In genomic region chr1:136141176-136141950, GRCm38 (mm10) we compare ENCODE assay signal across 8 mouse cellular contexts. TPM values are rescaled to one million over a fixed set of nuclear protein-coding genes. Genes with fewer than 3 reads are reported as not detected.
DNase-seq lines count a peak whose midpoint lies in the region; ATAC-seq and TF ChIP-seq lines count a peak whose summit lies in the region.

No protein-coding gene starts in this region.

- WGBS in kidney, embryonic 16.5 days = 76% methylated on average over 11 of the region's 11 CpGs
- WGBS in forebrain, postnatal 0 days = 84% methylated on average over 11 of the region's 11 CpGs

- H3K27ac ChIP-seq in kidney, embryonic 16.5 days (ENCODE audit: low read length) = no peak overlapping the region
- peak overlapping the region; percentile 30; the same call in 1 of the 2 replicates for H3K27ac ChIP-seq in forebrain, postnatal 0 days (ENCODE audit: low read depth, low read length)

- no peaks in the 10 kb centered on the region; the same call in 1 of the 2 replicates for H3K36me3 ChIP-seq in kidney, embryonic 16.5 days (ENCODE audit: insufficient read depth, low read length)
- H3K36me3 ChIP-seq in forebrain, postnatal 0 days (ENCODE audit: insufficient read depth) = peaks cover 9% of the 10 kb centered on the region

- no peak overlapping the region for H3K4me2 ChIP-seq in kidney, embryonic 16.5 days (replicated peaks; ENCODE audit: low read depth, low read length)
- no peak overlapping the region for H3K4me2 ChIP-seq in forebrain, postnatal 0 days (ENCODE audit: low read depth)

- no peak overlapping the region for H3K4me3 ChIP-seq in kidney, embryonic 16.5 days (ENCODE audit: low read length)
- no peak overlapping the region for H3K4me3 ChIP-seq in forebrain, postnatal 0 days (ENCODE audit: low read depth, low read length)

- H3K9me3 ChIP-seq in kidney, embryonic 16.5 days (ENCODE audit: low read length) = no peaks in the 10 kb centered on the region
- no peaks in the 10 kb centered on the region for H3K9me3 ChIP-seq in forebrain, postnatal 0 days (ENCODE audit: low read length)

- peak; percentile 35 for DNase-seq in kidney, adult 9 months
- DNase-seq in brain, adult 2 months (ENCODE audit: low read depth, low spot score) = peak; percentile 86
- DNase-seq in forebrain, postnatal 0 days = no peak
- DNase-seq in frontal cortex, adult 2 months (ENCODE audit: extremely low spot score in 1 of 2, low spot score in 1 of 2) = no peak
- no peak for DNase-seq in urinary bladder, adult 2 months (ENCODE audit: low spot score)
- no peak for DNase-seq in spleen, adult 18-20 months

- H3K27me3 ChIP-seq in kidney, embryonic 16.5 days (ENCODE audit: insufficient read depth, low read length) = no peaks in the 10 kb centered on the region
- no peaks in the 10 kb centered on the region for H3K27me3 ChIP-seq in forebrain, postnatal 0 days (ENCODE audit: insufficient read depth, low read length)

- H3K9ac ChIP-seq in kidney, embryonic 16.5 days (replicated peaks; ENCODE audit: low read length) = no peak overlapping the region
- H3K9ac ChIP-seq in forebrain, postnatal 0 days = no peak overlapping the region; the same call in 1 of the 2 replicates

- no peak for TF ChIP-seq CTCF in forebrain, postnatal 0 days (IDR thresholded peaks at IDR 0.05; ENCODE audit: low read depth)

- ATAC-seq in kidney, embryonic 16.5 days (ENCODE audit: low FRiP score, low TSS enrichment) = no peak
- no peak for ATAC-seq in forebrain, postnatal 0 days
- ATAC-seq in megakaryocyte progenitor cell, adult 5-6 weeks (replicated peaks; ENCODE audit: poor library complexity) = peak; percentile 32

- peaks cover 48% of the 10 kb centered on the region for H3K4me1 ChIP-seq in kidney, embryonic 16.5 days (ENCODE audit: insufficient read depth, low read length)
- H3K4me1 ChIP-seq in forebrain, postnatal 0 days (ENCODE audit: insufficient read depth) = peaks cover 71% of the 10 kb centered on the region

RNA-seq across cellular contexts. Expression of gene Kif21b, which starts 10.2 kb away (rescaled TPM):
- 2.2 TPM in 2 replicates for polyA plus RNA-seq in kidney, embryonic 16.5 days (2015; fragmentation: Nextera tagmentation; extraction: Ambion mirVana)
- total RNA-seq in forebrain, postnatal 0 days (2014; rRNA removed) = 120 and 135 TPM in 2 replicates
- 24.8 and 29.2 TPM in 2 replicates for polyA plus RNA-seq in forebrain, postnatal 0 days (2015; fragmentation: Nextera tagmentation; extraction: Ambion mirVana)
- 7.7 and 8.6 TPM in 2 replicates for total RNA-seq in megakaryocyte progenitor cell, adult 5-6 weeks (2015)
- total RNA-seq in megakaryocyte progenitor cell, adult 5-6 weeks (2017) = 8.0 and 10.3 TPM in 2 replicates
- polyA plus RNA-seq in frontal cortex, adult 2 months (2012; rRNA removed) = 42.1 and 45.8 TPM in 2 replicates
- 2.4 and 2.8 TPM in 2 replicates for polyA plus RNA-seq in urinary bladder, adult 2 months (2012; rRNA removed)

Comparison
In these comparisons a context has a peak if more than half of its experiments do, and no peak if none do; other contexts are left out.
1. DNase-seq: peak in kidney, adult 9 months (single experiment) and brain, adult 2 months (single experiment); none in forebrain, postnatal 0 days (single experiment), frontal cortex, adult 2 months (0 of 2), urinary bladder, adult 2 months (single experiment) and spleen, adult 18-20 months (0 of 2).